Mouse (Mus musculus): ENCODE measurements around the gene Tmem205.

Tmem205 gene

DNA sequence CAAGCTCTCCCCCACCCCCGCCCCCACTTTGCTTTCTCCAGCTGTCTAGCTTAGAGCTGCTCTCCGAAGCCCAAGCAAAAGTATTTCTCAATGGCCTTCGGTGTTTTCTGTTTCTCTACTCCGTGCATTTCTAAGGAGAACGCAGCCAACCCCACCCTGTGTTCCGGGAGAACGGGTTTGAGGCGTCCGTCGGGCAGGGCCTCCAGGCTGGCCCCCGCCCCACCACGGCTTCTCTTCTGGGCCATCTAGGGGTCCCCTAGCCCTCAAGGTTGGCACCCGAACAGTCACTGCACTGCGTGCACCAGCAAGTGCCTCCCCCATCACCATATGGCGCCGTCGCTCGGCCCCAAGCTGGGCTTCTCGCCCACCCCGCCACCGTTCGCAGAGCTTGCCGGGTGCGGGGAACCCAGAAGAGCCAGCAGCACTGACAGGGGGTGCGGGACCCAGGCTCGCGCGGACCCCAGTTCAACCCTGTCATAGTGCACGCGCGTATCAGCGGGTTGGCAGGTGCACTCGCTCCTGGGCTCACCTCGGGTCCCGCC lies 9.8 kb downstream of the Tmem205 start:
- DNase-seq (ENCODE audit: low spot score in 2 of 2): peak in 1 of 2 experiments; percentile 43

DNA sequence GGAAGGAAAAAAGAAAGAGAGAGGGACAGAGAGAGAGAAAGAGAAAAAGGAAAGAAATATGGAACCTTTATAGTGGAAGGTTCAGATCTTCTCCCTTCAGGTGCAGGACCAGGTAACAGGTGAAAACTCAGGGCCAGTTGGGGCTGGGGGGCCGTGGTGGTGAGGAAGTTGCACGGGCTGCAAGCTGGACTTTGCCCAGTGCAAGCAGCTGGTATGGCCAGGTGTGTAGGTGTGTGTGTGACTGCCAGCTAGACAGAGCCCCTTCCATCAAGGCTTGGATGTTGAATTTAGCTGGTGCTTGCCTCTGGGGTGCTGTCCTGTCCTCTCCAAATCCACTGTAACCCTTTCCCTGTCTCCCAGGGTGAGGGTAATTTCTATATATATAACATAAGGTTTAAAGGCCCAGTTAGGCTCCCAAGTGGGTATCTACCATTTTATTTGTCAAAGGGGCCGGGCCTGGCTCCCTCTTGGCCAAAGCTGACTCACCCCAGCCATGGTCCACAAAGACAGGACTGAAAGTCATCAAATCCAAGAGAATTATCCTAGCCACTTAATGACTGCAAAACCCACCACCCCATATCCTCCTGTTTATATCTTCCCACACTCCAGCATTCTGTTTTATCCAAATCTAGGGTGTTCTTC lies 10.4 kb downstream of the Tmem205 start:
- no peak for DNase-seq (ENCODE audit: low spot score in 2 of 2)

DNA sequence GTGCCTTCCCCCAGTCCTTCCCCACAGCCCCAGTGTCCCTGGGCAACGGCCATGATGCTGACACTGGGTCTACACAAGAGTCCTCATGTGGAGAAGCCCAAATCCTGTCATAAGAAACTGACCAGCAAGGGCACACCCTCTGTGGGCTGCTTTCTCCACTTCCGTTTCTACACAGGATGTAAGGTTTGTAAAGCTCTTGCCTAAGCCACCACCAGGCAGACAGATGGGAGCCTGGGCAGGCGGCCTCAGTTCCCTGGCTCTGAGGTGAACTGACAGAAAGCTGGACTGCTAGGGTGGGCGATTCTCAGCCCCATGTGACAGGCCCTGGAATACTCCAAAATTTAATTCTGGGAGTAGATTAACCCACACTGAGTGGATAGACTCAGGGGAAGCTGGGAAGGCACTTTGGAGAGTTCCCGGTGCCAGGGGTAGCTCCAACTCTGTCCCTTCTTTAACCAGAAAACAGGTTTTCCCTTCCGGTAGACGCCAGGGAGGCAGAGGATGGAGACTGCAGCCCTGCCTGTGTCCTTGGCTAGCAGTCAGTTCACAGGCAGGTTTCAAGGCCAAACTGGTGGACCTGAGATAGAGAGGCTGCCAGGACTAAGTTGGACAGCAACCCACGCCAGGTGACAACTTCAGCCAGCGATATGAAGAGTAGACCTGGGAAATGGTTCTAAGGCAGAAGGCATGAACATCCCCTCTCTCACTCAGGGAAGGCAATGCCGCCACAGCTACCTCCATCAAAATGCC lies 17.7 kb downstream of the Tmem205 start:
- DNase-seq (ENCODE audit: low spot score in 2 of 2): no peak

DNA sequence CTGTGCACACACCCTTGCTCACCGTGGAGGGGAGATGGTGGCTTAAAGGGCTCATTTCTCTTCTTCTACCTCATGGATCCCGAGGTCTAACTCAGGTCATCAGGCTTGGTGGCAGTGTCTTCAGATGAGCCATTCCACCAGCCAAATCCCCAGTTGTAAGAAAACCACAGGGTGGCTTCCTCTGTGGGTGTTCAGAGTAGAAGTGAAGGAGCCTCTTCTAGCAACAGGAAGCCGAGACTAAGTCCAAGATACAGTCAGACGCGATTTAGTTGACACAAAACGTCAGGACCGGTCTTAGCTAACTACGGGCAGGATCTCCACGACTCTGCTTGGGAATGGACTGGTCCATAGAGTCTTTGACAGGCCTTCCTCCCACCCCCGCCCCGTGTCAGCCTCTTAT lies 19.1 kb downstream of the Tmem205 start:
- no peak for DNase-seq (ENCODE audit: low spot score in 2 of 2)

DNA sequence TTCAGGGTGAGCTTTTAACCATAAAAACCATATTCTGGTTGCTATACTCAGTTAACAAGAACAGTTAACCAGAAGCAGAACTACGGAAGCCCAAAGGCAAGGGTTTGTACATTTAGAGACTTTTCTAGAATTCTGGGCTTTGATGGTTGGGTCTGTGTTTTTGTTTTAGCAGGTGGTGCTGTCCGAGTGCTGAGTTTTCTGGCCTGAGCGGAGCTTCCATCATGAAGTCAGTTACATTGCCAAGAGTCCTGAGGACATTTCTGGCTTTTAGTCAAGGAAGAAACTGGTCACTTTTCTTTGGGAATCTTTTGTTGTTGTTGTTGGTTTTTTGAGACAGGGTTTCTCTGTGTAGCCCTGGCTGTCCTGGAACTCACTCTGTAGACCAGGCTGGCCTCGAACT lies 23.3 kb downstream of the Tmem205 start:
- no peak for DNase-seq (ENCODE audit: low spot score in 2 of 2)

GRCm38 (mm10) chr9:21901223-21901820 lies 26.0 kb downstream of the Tmem205 start:
- DNase-seq (ENCODE audit: low spot score in 2 of 2): peak in 1 of 2 experiments; percentile 68

DNA sequence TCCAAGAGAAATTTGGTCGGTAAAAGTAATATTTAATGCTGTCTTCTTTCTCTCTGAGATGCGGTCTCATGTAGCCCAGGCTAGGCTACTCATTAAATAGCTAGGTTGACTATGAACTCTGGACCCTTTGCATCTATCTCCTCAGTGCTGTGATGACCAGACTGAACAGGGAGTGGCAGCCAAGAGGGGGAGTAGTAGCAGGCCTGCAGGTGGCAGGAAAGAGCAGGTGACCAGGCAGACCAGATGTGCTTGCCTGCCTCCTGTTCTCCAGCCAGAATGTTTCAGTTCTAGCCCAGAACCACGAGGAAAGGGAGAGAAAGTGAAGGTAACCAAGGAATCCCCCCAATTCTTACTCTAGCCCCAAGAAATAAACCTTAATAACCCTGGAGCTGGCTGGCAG lies 38.1 kb downstream of the Tmem205 start:
- no peak for DNase-seq (ENCODE audit: low spot score in 2 of 2)

GRCm38 (mm10) chr9:21876601-21877000 lies 50.8 kb downstream of the Tmem205 start:
- no peak for DNase-seq (ENCODE audit: low spot score in 2 of 2)

- DNase-seq (ENCODE audit: low spot score in 2 of 2): peak in 1 of 2 experiments; percentile 37
These were observed 55.2 kb downstream of the Tmem205 start for GRCm38 (mm10) chr9:21872204-21872603.
